Comparison of ENCODE assay signal across 18 mouse cellular contexts in genomic region chr16:38445576-38445975, GRCm38 (mm10). TPM values are rescaled to one million over a fixed set of nuclear protein-coding genes. Genes with fewer than 3 reads are reported as not detected.
"Had no signal": no experiment of that assay in that cellular context is flagged by ENCODE, and none has a peak within 500 bp of the region (broad histone marks: within the 10 kb centered on the region; RNA-seq: fewer than 3 reads in every experiment).

No protein-coding gene starts in this region.

- DNase-seq: liver, postnatal 0 days; lung, adult 2 months; lung, postnatal 14 days; lung, postnatal 36 days; right cerebral cortex, postnatal 25 days; right cerebral cortex, postnatal 4 days; spleen, adult 18-20 months; thymus, adult 18-20 months; thymus, postnatal 14 days; thymus, postnatal 36 days had no signal

- H3K27me3 ChIP-seq: lung, embryonic 15.5 days; megakaryocyte, embryonic 14.5 days; midbrain, embryonic 13.5 days; midbrain, embryonic 15.5 days; neural tube, embryonic 12.5 days had no signal

- H3K9ac ChIP-seq: liver, postnatal 0 days; lung, embryonic 15.5 days; midbrain, embryonic 13.5 days; midbrain, embryonic 15.5 days; neural tube, embryonic 12.5 days had no signal

- H3K9me3 ChIP-seq: lung, embryonic 15.5 days; midbrain, embryonic 13.5 days; midbrain, embryonic 15.5 days; neural tube, embryonic 12.5 days had no signal

- H3K4me3 ChIP-seq: lung, embryonic 15.5 days; megakaryocyte, embryonic 14.5 days; midbrain, embryonic 13.5 days; midbrain, embryonic 15.5 days; neural tube, embryonic 12.5 days had no signal

- H3K27ac ChIP-seq: lung, embryonic 15.5 days; macrophage; midbrain, embryonic 13.5 days; midbrain, embryonic 15.5 days; neural tube, embryonic 12.5 days had no signal

- H3K4me1 ChIP-seq: lung, embryonic 15.5 days; neural tube, embryonic 12.5 days had no signal

RNA-seq across cellular contexts. Expression of gene Pla1a, which starts 12.6 kb away (rescaled TPM):
- total RNA-seq: megakaryocyte progenitor cell, adult 5-6 weeks; monocyte, adult 5-6 weeks had no signal
